Mouse (Mus musculus): ENCODE results near the gene Mical3. TPM values are rescaled to one million over a fixed set of nuclear protein-coding genes. Genes with fewer than 3 reads are reported as not detected.

Gene Mical3
- polyA plus RNA-seq, 1 experiment: 19.1 TPM

GRCm38 (mm10) chr6:121093662-121094408, 37.0 kb downstream of the Mical3 start:
- no peak for TF ChIP-seq CTCF (IDR thresholded peaks at IDR 0.05; ENCODE audit: borderline replicate concordance, insufficient read depth, low read length)
- no peak for TF ChIP-seq POLR2A (IDR thresholded peaks at IDR 0.05; ENCODE audit: low read depth, low read length)
- H3K4me1 ChIP-seq (ENCODE audit: control insufficient read depth, insufficient read depth, low read length): no peaks in the 10 kb centered on the region
- H3K27ac ChIP-seq (ENCODE audit: insufficient read depth, low read length): no peak overlapping the region

GRCm38 (mm10) chr6:121090786-121091185, 40.0 kb downstream of the Mical3 start:
- H3K4me3 ChIP-seq (ENCODE audit: insufficient read depth, low read length): no peak overlapping the region
- TF ChIP-seq CTCF (IDR thresholded peaks at IDR 0.05; ENCODE audit: borderline replicate concordance, insufficient read depth, low read length) (no peak), POLR2A (IDR thresholded peaks at IDR 0.05; ENCODE audit: low read depth, low read length) (no peak)

More at GRCm38 (mm10) chr6:121093662-121094408, 37.0 kb downstream of the Mical3 start:
- no peak overlapping the region for H3K4me3 ChIP-seq (ENCODE audit: insufficient read depth, low read length)

GRCm38 (mm10) chr6:121087586-121088245, 43.1 kb downstream of the Mical3 start:
- peaks cover 6% of the 10 kb centered on the region; the same call in 1 of the 2 replicates for H3K4me1 ChIP-seq (ENCODE audit: control insufficient read depth, insufficient read depth, low read length)
- TF ChIP-seq POLR2A (IDR thresholded peaks at IDR 0.05; ENCODE audit: low read depth, low read length) (no peak), CTCF (IDR thresholded peaks at IDR 0.05; ENCODE audit: borderline replicate concordance, insufficient read depth, low read length) (no peak)
- no peak overlapping the region for H3K4me3 ChIP-seq (ENCODE audit: insufficient read depth, low read length)
- no peak overlapping the region for H3K27ac ChIP-seq (ENCODE audit: insufficient read depth, low read length)

More at GRCm38 (mm10) chr6:121090786-121091185, 40.0 kb downstream of the Mical3 start:
- Histone ChIP-seq H3K27ac (ENCODE audit: insufficient read depth, low read length) (no peak overlapping the region), H3K4me1 (ENCODE audit: control insufficient read depth, insufficient read depth, low read length) (peaks cover 4% of the 10 kb centered on the region; the same call in 1 of the 2 replicates)

- no peak overlapping the region for H3K27ac ChIP-seq (ENCODE audit: insufficient read depth, low read length)
- H3K4me1 ChIP-seq (ENCODE audit: control insufficient read depth, insufficient read depth, low read length): peaks cover 6% of the 10 kb centered on the region; the same call in 1 of the 2 replicates
- H3K4me3 ChIP-seq (ENCODE audit: insufficient read depth, low read length): no peak overlapping the region
- TF ChIP-seq CTCF (IDR thresholded peaks at IDR 0.05; ENCODE audit: borderline replicate concordance, insufficient read depth, low read length): no peak
- TF ChIP-seq POLR2A (IDR thresholded peaks at IDR 0.05; ENCODE audit: low read depth, low read length): no peak
Observed at GRCm38 (mm10) chr6:121087127-121087526, 43.7 kb downstream of the Mical3 start.

- no peak for TF ChIP-seq POLR2A (IDR thresholded peaks at IDR 0.05; ENCODE audit: low read depth, low read length)
- no peak for TF ChIP-seq CTCF (IDR thresholded peaks at IDR 0.05; ENCODE audit: borderline replicate concordance, insufficient read depth, low read length)
- H3K27ac ChIP-seq (ENCODE audit: insufficient read depth, low read length): peak overlapping the region; percentile 9; the same call in 1 of the 2 replicates
- H3K4me3 ChIP-seq (ENCODE audit: insufficient read depth, low read length): no peak overlapping the region
- H3K4me1 ChIP-seq (ENCODE audit: control insufficient read depth, insufficient read depth, low read length): peaks cover 6% of the 10 kb centered on the region; the same call in 1 of the 2 replicates
Observed at GRCm38 (mm10) chr6:121086226-121086625, 44.6 kb downstream of the Mical3 start.

- TF ChIP-seq CTCF (IDR thresholded peaks at IDR 0.05; ENCODE audit: borderline replicate concordance, insufficient read depth, low read length) (no peak), POLR2A (IDR thresholded peaks at IDR 0.05; ENCODE audit: low read depth, low read length) (no peak)
- Histone ChIP-seq H3K4me1 (ENCODE audit: control insufficient read depth, insufficient read depth, low read length) (peaks cover 6% of the 10 kb centered on the region; the same call in 1 of the 2 replicates), H3K27ac (ENCODE audit: insufficient read depth, low read length) (no peak overlapping the region), H3K4me3 (ENCODE audit: insufficient read depth, low read length) (no peak overlapping the region)
Observed at GRCm38 (mm10) chr6:121084050-121084480, 46.7 kb downstream of the Mical3 start.

GRCm38 (mm10) chr6:121082094-121082473, 48.7 kb downstream of the Mical3 start:
- TF ChIP-seq POLR2A (IDR thresholded peaks at IDR 0.05; ENCODE audit: low read depth, low read length): no peak
- no peak for TF ChIP-seq CTCF (IDR thresholded peaks at IDR 0.05; ENCODE audit: borderline replicate concordance, insufficient read depth, low read length)
- no peak overlapping the region for H3K4me3 ChIP-seq (ENCODE audit: insufficient read depth, low read length)
- peaks cover 3% of the 10 kb centered on the region; the same call in 1 of the 2 replicates for H3K4me1 ChIP-seq (ENCODE audit: control insufficient read depth, insufficient read depth, low read length)
- no peak overlapping the region for H3K27ac ChIP-seq (ENCODE audit: insufficient read depth, low read length)

- TF ChIP-seq POLR2A (IDR thresholded peaks at IDR 0.05; ENCODE audit: low read depth, low read length): no peak
- TF ChIP-seq CTCF (IDR thresholded peaks at IDR 0.05; ENCODE audit: borderline replicate concordance, insufficient read depth, low read length): no peak
- Histone ChIP-seq H3K4me1 (ENCODE audit: control insufficient read depth, insufficient read depth, low read length) (0 out of 2 replicates have a peak, but pooled peaks cover 2% of the 10 kb centered on the region), H3K27ac (ENCODE audit: insufficient read depth, low read length) (no peak overlapping the region), H3K4me3 (ENCODE audit: insufficient read depth, low read length) (no peak overlapping the region)
Observed at GRCm38 (mm10) chr6:121081288-121082093, 49.3 kb downstream of the Mical3 start.

- no peak overlapping the region for H3K27ac ChIP-seq (ENCODE audit: insufficient read depth, low read length)
- TF ChIP-seq POLR2A (IDR thresholded peaks at IDR 0.05; ENCODE audit: low read depth, low read length) (no peak), CTCF (IDR thresholded peaks at IDR 0.05; ENCODE audit: borderline replicate concordance, insufficient read depth, low read length) (no peak)
Observed at GRCm38 (mm10) chr6:121078175-121078574, 52.6 kb downstream of the Mical3 start.

More at GRCm38 (mm10) chr6:121078175-121078574, 52.6 kb downstream of the Mical3 start:
- Histone ChIP-seq H3K4me3 (ENCODE audit: insufficient read depth, low read length) (no peak overlapping the region), H3K4me1 (ENCODE audit: control insufficient read depth, insufficient read depth, low read length) (no peaks in the 10 kb centered on the region)
